Mouse (Mus musculus): ENCODE measurements around the gene Slc6a1.

Gene Slc6a1

GRCm38 (mm10) chr6:114358171-114358570 lies 75.7 kb downstream of the Slc6a1 start:
- peak; percentile 6 for DNase-seq (ENCODE audit: low spot score)

- DNase-seq (ENCODE audit: low spot score), result no peak
Observed at GRCm38 (mm10) chr6:114362355-114362754, 79.9 kb downstream of the Slc6a1 start.

- DNase-seq (ENCODE audit: low spot score), result no peak
Observed at GRCm38 (mm10) chr6:114363740-114364139, 81.3 kb downstream of the Slc6a1 start.

GRCm38 (mm10) chr6:114364734-114365133 lies 82.3 kb downstream of the Slc6a1 start:
- DNase-seq (ENCODE audit: low spot score), result no peak

- no peak for DNase-seq (ENCODE audit: low spot score)
Observed at GRCm38 (mm10) chr6:114366191-114366590, 83.8 kb downstream of the Slc6a1 start.
